Mouse (Mus musculus): ENCODE measurements around the gene Mnt. TPM values are rescaled to one million over a fixed set of nuclear protein-coding genes. Genes with fewer than 3 reads are reported as not detected.
A peak's percentile ranks its signal among the peaks of the same experiment; 100 is the strongest.

Gene Mnt
- polyA plus RNA-seq, 1 experiment from 2014 or later, result 4.8 TPM

DNA sequence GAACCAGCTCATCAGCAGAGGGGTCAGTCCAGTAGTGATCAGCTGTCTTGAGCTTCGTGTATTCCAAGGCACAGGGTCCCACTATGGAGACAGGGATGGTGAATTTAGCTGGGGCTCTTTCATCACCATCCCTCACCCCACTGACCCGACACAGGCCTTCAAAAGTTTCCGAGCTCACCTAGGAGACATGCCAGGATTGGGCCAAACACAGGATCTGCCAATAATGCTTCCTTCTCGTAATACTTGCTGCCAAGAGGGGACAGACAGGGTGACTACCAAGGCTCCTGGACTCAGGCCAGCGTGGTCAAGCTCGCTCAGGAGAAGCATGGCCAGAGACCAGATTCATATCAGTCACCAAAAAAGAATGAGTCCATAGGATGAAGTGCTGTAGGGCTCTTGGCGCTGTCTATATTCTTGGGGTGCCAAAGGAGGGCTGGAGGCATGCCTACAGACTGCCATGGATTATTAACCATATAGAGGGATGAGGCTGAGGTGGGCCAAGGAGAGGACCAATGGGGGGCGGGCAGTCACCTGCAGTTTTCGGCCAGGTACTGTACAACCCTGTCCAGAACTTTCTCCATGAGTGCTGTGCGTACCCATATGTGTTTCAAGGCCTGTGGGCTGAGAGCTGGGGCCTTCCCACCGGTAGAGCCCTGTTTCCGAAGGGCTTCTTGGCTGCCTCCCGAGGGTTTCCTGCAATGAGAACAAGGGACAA lies 37.5 kb downstream of the Mnt start:
- WGBS, result 91% methylated on average over 13 of the region's 13 CpGs
- ATAC-seq (ENCODE audit: low read depth), result no peak
- H3K9me3 ChIP-seq (ENCODE audit: control insufficient read depth, low read length), result no peaks in the 10 kb centered on the region

GRCm38 (mm10) chr11:74869603-74870002 lies 38.9 kb downstream of the Mnt start:
- Histone ChIP-seq H3K4me3 (ENCODE audit: low read depth, low read length) (no peak overlapping the region), H3K9ac (ENCODE audit: low read depth, low read length) (no peak overlapping the region), H3K9me3 (ENCODE audit: control insufficient read depth, low read length) (no peaks in the 10 kb centered on the region), H3K4me2 (ENCODE audit: low read depth, low read length) (no peak overlapping the region), H3K4me1 (ENCODE audit: control insufficient read depth, insufficient read depth, low read length) (no peaks in the 10 kb centered on the region), H3K27me3 (replicated peaks; ENCODE audit: control insufficient read depth, insufficient read depth, low read length) (no peaks in the 10 kb centered on the region), H3K36me3 (ENCODE audit: control insufficient read depth, insufficient read depth, low read length) (no peaks in the 10 kb centered on the region), H3K27ac (replicated peaks; ENCODE audit: low read depth, low read length) (no peak overlapping the region)
- ATAC-seq (ENCODE audit: low read depth), result no peak
- no peak for DNase-seq (ENCODE audit: low spot score)
- WGBS, result 88% methylated on average over 6 of the region's 6 CpGs

More for the DNA sequence above, 37.5 kb downstream of the Mnt start:
- no peak overlapping the region for H3K27ac ChIP-seq (replicated peaks; ENCODE audit: low read depth, low read length)
- no peak overlapping the region for H3K9ac ChIP-seq (ENCODE audit: low read depth, low read length)
- H3K27me3 ChIP-seq (replicated peaks; ENCODE audit: control insufficient read depth, insufficient read depth, low read length), result no peaks in the 10 kb centered on the region
- H3K4me1 ChIP-seq (ENCODE audit: control insufficient read depth, insufficient read depth, low read length), result no peaks in the 10 kb centered on the region
- DNase-seq (ENCODE audit: low spot score), result no peak
- H3K36me3 ChIP-seq (ENCODE audit: control insufficient read depth, insufficient read depth, low read length), result no peaks in the 10 kb centered on the region
- no peak overlapping the region for H3K4me2 ChIP-seq (ENCODE audit: low read depth, low read length)
- no peak overlapping the region for H3K4me3 ChIP-seq (ENCODE audit: low read depth, low read length)

DNA sequence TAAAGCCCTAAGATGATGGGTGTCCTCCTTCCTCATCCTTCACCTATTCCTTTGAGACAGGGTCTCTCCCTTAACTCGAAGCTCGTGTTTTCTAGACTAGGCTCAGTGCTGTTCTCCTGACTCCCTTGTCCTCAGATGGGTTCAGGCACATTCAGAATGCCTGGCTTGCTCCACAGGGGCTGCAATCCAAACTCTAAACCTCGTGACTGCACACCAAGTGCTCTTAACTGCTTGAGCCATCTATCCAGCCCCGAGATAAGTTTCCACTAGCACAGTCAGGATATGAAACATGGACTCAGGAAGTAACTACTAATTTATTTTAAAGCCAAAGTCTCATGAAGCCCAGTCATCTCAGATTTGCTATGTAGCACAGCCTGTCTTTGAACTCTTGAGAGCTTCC lies 39.8 kb downstream of the Mnt start:
- H3K27me3 ChIP-seq (replicated peaks; ENCODE audit: control insufficient read depth, insufficient read depth, low read length), result no peaks in the 10 kb centered on the region
- WGBS, result 59% methylated on average over 4 of the region's 4 CpGs
- H3K36me3 ChIP-seq (ENCODE audit: control insufficient read depth, insufficient read depth, low read length), result no peaks in the 10 kb centered on the region
- H3K4me3 ChIP-seq (ENCODE audit: low read depth, low read length), result no peak overlapping the region
- no peaks in the 10 kb centered on the region for H3K9me3 ChIP-seq (ENCODE audit: control insufficient read depth, low read length)
- no peak for DNase-seq (ENCODE audit: low spot score)
- H3K9ac ChIP-seq (ENCODE audit: low read depth, low read length), result no peak overlapping the region
- H3K4me2 ChIP-seq (ENCODE audit: low read depth, low read length), result no peak overlapping the region
- no peak for ATAC-seq (ENCODE audit: low read depth)
- no peaks in the 10 kb centered on the region for H3K4me1 ChIP-seq (ENCODE audit: control insufficient read depth, insufficient read depth, low read length)
- peak overlapping the region; percentile 16 for H3K27ac ChIP-seq (replicated peaks; ENCODE audit: low read depth, low read length)

- no peaks in the 10 kb centered on the region for H3K36me3 ChIP-seq (ENCODE audit: control insufficient read depth, insufficient read depth, low read length)
- WGBS, result 21% methylated on average over 12 of the region's 12 CpGs
- H3K4me2 ChIP-seq (ENCODE audit: low read depth, low read length), result no peak overlapping the region
- DNase-seq (ENCODE audit: low spot score) (peak; percentile 90), ATAC-seq (ENCODE audit: low read depth) (peak; percentile 76)
- no peak overlapping the region; the same call in 1 of the 2 replicates for H3K9ac ChIP-seq (ENCODE audit: low read depth, low read length)
- H3K4me3 ChIP-seq (ENCODE audit: low read depth, low read length), result no peak overlapping the region
- no peaks in the 10 kb centered on the region for H3K27me3 ChIP-seq (replicated peaks; ENCODE audit: control insufficient read depth, insufficient read depth, low read length)
- no peaks in the 10 kb centered on the region for H3K4me1 ChIP-seq (ENCODE audit: control insufficient read depth, insufficient read depth, low read length)
- H3K27ac ChIP-seq (replicated peaks; ENCODE audit: low read depth, low read length), result peak overlapping the region; percentile 16
- no peaks in the 10 kb centered on the region for H3K9me3 ChIP-seq (ENCODE audit: control insufficient read depth, low read length)
Observed at GRCm38 (mm10) chr11:74870991-74871622, 40.4 kb downstream of the Mnt start.

DNA sequence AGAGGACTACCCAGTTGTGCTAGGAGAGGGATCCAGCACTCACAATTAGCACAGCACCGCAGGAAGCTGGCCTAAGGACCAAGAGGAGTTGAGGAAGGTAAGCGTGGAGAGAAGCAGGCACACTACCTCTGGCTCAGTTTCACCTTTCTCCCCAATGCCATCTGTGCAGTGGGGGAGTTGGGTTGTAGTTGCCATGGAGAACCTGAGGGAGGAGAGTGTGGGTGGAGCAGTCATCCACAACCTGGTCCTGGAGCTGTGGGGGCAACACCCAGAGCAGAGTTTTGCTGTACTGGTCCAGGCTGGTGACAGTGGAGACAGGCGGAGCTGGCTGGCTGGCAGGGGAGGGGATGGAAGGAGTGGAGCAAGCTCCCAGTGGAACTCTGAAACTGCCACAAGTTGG lies 43.9 kb downstream of the Mnt start:
- Histone ChIP-seq H3K4me1 (ENCODE audit: control insufficient read depth, insufficient read depth, low read length) (peaks cover 11% of the 10 kb centered on the region; the same call in 1 of the 2 replicates), H3K4me3 (ENCODE audit: low read depth, low read length) (no peak overlapping the region), H3K4me2 (ENCODE audit: low read depth, low read length) (no peak overlapping the region), H3K27ac (replicated peaks; ENCODE audit: low read depth, low read length) (peak overlapping the region; percentile 28; the same call in 1 of the 2 replicates), H3K9ac (ENCODE audit: low read depth, low read length) (no peak overlapping the region), H3K27me3 (replicated peaks; ENCODE audit: control insufficient read depth, insufficient read depth, low read length) (no peaks in the 10 kb centered on the region), H3K36me3 (ENCODE audit: control insufficient read depth, insufficient read depth, low read length) (no peaks in the 10 kb centered on the region), H3K9me3 (ENCODE audit: control insufficient read depth, low read length) (no peaks in the 10 kb centered on the region)
- ATAC-seq (ENCODE audit: low read depth) (peak; percentile 8; the same call in 1 of the 2 replicates), DNase-seq (ENCODE audit: low spot score) (peak; percentile 17)
- 52% methylated on average over 2 of the region's 3 CpGs for WGBS

GRCm38 (mm10) chr11:74876801-74877200 lies 46.1 kb downstream of the Mnt start:
- ATAC-seq (ENCODE audit: low read depth) (peak; percentile 90), DNase-seq (ENCODE audit: low spot score) (peak; percentile 87)
- H3K4me2 ChIP-seq (ENCODE audit: low read depth, low read length), result peak overlapping the region; percentile 10; the same call in 1 of the 2 replicates
- no peaks in the 10 kb centered on the region for H3K36me3 ChIP-seq (ENCODE audit: control insufficient read depth, insufficient read depth, low read length)
- no peaks in the 10 kb centered on the region for H3K27me3 ChIP-seq (replicated peaks; ENCODE audit: control insufficient read depth, insufficient read depth, low read length)
- H3K4me3 ChIP-seq (ENCODE audit: low read depth, low read length), result no peak overlapping the region
- WGBS, result under 1% methylated on average over 9 of the region's 9 CpGs
- no peak overlapping the region; the same call in 1 of the 2 replicates for H3K27ac ChIP-seq (replicated peaks; ENCODE audit: low read depth, low read length)
- peaks cover 11% of the 10 kb centered on the region; the same call in 1 of the 2 replicates for H3K4me1 ChIP-seq (ENCODE audit: control insufficient read depth, insufficient read depth, low read length)
- no peak overlapping the region for H3K9ac ChIP-seq (ENCODE audit: low read depth, low read length)
- no peaks in the 10 kb centered on the region for H3K9me3 ChIP-seq (ENCODE audit: control insufficient read depth, low read length)

DNA sequence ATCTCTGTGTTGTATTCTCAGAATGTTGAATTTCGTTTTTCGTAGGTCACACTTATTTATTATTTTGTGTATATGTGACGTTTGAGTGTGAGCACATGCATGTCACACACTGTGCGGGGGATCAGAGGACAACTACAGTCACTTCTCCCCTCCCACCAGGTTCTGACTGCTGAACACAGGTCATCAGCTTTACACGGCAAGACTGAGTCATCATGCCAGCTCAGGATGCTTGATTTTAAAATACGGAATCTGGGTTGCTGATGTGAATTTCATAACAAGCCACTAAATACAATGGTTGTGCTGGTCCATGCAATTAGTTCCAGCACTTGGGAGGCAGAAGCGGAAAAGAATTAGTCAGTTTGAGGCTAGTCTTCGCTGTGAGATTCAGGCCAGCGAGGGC lies 50.3 kb downstream of the Mnt start:
- peaks cover 11% of the 10 kb centered on the region; the same call in 1 of the 2 replicates for H3K4me1 ChIP-seq (ENCODE audit: control insufficient read depth, insufficient read depth, low read length)
- H3K27me3 ChIP-seq (replicated peaks; ENCODE audit: control insufficient read depth, insufficient read depth, low read length), result no peaks in the 10 kb centered on the region
- H3K9ac ChIP-seq (ENCODE audit: low read depth, low read length), result no peak overlapping the region
- no peak overlapping the region for H3K4me3 ChIP-seq (ENCODE audit: low read depth, low read length)
- ATAC-seq (ENCODE audit: low read depth) (no peak), DNase-seq (ENCODE audit: low spot score) (no peak)
- no peaks in the 10 kb centered on the region for H3K9me3 ChIP-seq (ENCODE audit: control insufficient read depth, low read length)
- H3K27ac ChIP-seq (replicated peaks; ENCODE audit: low read depth, low read length), result no peak overlapping the region
- H3K4me2 ChIP-seq (ENCODE audit: low read depth, low read length), result no peak overlapping the region
- H3K36me3 ChIP-seq (ENCODE audit: control insufficient read depth, insufficient read depth, low read length), result no peaks in the 10 kb centered on the region; the same call in 1 of the 2 replicates
- 84% methylated on average over 9 of the region's 9 CpGs for WGBS

DNA sequence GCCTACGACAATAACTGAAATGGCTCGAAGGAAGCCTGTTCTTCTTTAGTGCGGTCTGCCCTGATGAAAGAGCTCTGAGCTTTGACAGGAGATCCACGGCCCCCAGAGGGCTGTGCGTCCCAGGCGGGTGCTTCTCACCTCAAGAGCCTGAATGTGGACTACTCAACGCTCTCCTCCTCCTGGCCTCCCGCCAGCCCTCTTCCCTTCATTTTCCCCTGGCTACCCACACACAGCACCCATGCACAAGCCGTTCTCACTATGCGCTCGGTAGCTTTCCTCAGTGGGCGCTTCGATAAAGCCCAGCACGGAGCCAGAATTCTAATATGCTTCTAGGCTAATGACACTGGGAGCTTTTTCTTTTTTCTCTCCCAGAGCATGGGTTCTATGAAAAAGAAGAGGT lies 51.3 kb downstream of the Mnt start:
- no peaks in the 10 kb centered on the region; the same call in 1 of the 2 replicates for H3K36me3 ChIP-seq (ENCODE audit: control insufficient read depth, insufficient read depth, low read length)
- no peak overlapping the region for H3K27ac ChIP-seq (replicated peaks; ENCODE audit: low read depth, low read length)
- no peak overlapping the region for H3K4me2 ChIP-seq (ENCODE audit: low read depth, low read length)
- DNase-seq (ENCODE audit: low spot score) (no peak), ATAC-seq (ENCODE audit: low read depth) (no peak)
- no peak overlapping the region for H3K9ac ChIP-seq (ENCODE audit: low read depth, low read length)
- WGBS, result 67% methylated on average over 14 of the region's 14 CpGs
- H3K4me3 ChIP-seq (ENCODE audit: low read depth, low read length), result no peak overlapping the region
- peaks cover 4% of the 10 kb centered on the region; the same call in 1 of the 2 replicates for H3K4me1 ChIP-seq (ENCODE audit: control insufficient read depth, insufficient read depth, low read length)
- H3K9me3 ChIP-seq (ENCODE audit: control insufficient read depth, low read length), result no peaks in the 10 kb centered on the region
- H3K27me3 ChIP-seq (replicated peaks; ENCODE audit: control insufficient read depth, insufficient read depth, low read length), result no peaks in the 10 kb centered on the region

All from embryonic facial prominence, embryonic 14.5 days (tissue).